Mouse (Mus musculus) midbrain, embryonic 12.5 days (tissue): ENCODE data around the gene Ddx46. TPM values are rescaled to one million over a fixed set of nuclear protein-coding genes. Genes with fewer than 3 reads are reported as not detected.
"Not testable (repeated sequence)": the region's sequence is repeated elsewhere in the genome, so short reads cannot be mapped to it uniquely, and the experiment has no call there.

Experiments
- ATAC-seq: fragments of 200-750 bp; cut with Nextera tagmentation; 2 replicates; pipeline ENCODE4 v1.8.0; 2017; ENCODE audit warnings: low read depth, moderate TSS enrichment, moderate library complexity; ENCODE audit not compliant: low FRiP score
- H3K27ac ChIP-seq: fragments of 300-500 bp; sonication (generic); replicated peaks from 2 replicates; pipeline ENCODE4 v1.5.1; 2016; ENCODE audit warnings: mild to moderate bottlenecking
- H3K27me3 ChIP-seq: fragments of 300-500 bp; sonication (generic); 2 replicates; pipeline ENCODE4 v1.6.1; 2016; ENCODE audit warnings: mild to moderate bottlenecking
- H3K36me3 ChIP-seq: fragments of 300-500 bp; sonication (generic); 2 replicates; pipeline ENCODE4 v1.6.1; 2016
- H3K4me1 ChIP-seq: fragments of 300-500 bp; sonication (generic); 2 replicates; pipeline ENCODE4 v1.6.1; 2016
- H3K4me2 ChIP-seq: fragments of 300-500 bp; sonication (generic); replicated peaks from 2 replicates; pipeline ENCODE4 v1.6.1; 2016; ENCODE audit warnings: mild to moderate bottlenecking, moderate library complexity
- H3K4me3 ChIP-seq: fragments of 300-500 bp; sonication (generic); 2 replicates; pipeline ENCODE4 v1.5.1; 2016; ENCODE audit warnings: mild to moderate bottlenecking
- H3K9ac ChIP-seq: fragments of 300-500 bp; sonication (generic); replicated peaks from 2 replicates; pipeline ENCODE4 v1.6.1; 2016; ENCODE audit warnings: mild to moderate bottlenecking, moderate library complexity
- H3K9me3 ChIP-seq: fragments of 300-500 bp; sonication (generic); 2 replicates; pipeline ENCODE4 v1.6.1; 2016; ENCODE audit warnings: mild to moderate bottlenecking
- WGBS: fragments of 180-500 bp; shearing (Covaris S2); methylation state at CpG from one replicate; pipeline ENCODE4 v1.1.7; 2016; 5-methylcytosine and 5-hydroxymethylcytosine counted together
- polyA plus RNA-seq: library from polyadenylated mRNA; unstranded; fragments of >200 nt; fragmentation: Nextera tagmentation; extraction: Ambion mirVana; gene quantifications from 2 replicates; pipeline ENCODE4 v1.2.1, GENCODE M21; 2016

The Ddx46 gene
- polyA plus RNA-seq, 1 experiment from 2014 or later, result 43.0 TPM

DNA sequence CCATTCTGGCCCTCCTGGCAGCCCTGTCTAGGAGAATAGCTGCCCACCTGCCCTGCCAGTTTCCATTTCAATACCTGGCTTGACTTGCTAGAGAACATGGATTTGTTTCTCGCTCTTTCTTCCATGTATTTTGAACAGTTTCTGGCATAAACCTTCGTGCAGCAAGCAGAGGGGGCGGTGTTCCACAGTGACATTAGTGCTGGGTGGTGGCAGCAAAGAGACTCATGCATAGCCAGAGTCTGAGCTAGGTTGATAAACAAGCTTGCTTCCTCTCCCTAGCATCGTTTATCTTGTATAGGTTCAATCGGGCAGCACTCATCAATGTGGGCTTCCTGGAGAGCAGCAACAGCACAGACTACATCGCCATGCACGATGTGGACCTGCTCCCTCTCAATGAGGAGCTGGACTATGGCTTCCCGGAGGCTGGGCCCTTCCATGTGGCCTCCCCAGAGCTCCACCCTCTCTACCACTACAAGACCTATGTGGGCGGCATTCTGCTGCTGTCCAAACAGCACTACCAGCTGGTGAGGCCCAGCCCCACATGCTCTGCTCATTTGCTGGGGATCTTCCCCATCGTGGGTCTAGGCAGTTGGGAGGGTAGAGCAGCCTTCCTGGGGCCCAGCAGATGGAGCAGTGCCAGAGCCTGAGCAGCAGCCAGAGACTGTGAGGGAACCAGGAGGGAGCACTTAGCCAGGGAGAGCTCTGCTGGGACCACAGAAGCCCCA is 27.8 kb upstream of the Ddx46 start:
- H3K9me3 ChIP-seq, result no peaks in the 10 kb centered on the region
- no peaks in the 10 kb centered on the region for H3K27me3 ChIP-seq
- no peak overlapping the region for H3K4me3 ChIP-seq
- H3K36me3 ChIP-seq, result peaks cover 60% of the 10 kb centered on the region
- no peak overlapping the region for H3K9ac ChIP-seq
- WGBS, result 84% methylated on average over 10 of the region's 10 CpGs
- no peak for ATAC-seq
- no peaks in the 10 kb centered on the region for H3K4me1 ChIP-seq
- H3K27ac ChIP-seq, result no peak overlapping the region
- H3K4me2 ChIP-seq, result no peak overlapping the region

DNA sequence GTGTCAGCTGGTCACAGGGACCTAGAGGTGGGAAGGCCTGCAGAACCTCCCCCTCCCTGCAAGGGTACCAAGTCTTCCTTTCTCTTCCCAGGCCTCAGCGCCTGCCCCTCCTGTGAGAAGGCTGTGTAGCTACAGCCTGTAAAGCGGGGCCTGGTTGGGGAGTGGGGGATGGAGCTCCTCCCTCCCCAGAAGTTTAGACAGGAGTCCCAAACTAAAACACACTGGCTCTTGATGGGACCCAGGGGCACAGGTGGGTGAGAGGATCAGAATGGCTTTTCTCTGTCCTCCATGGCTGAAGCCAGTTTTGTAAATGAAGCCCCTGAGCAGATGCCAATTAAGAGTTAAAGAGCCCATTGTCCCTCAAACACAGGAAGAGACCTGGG is 27.2 kb upstream of the Ddx46 start:
- WGBS, result 97% methylated on average over 2 of the region's 2 CpGs
- ATAC-seq, result no peak
- H3K9ac ChIP-seq, result no peak overlapping the region

DNA sequence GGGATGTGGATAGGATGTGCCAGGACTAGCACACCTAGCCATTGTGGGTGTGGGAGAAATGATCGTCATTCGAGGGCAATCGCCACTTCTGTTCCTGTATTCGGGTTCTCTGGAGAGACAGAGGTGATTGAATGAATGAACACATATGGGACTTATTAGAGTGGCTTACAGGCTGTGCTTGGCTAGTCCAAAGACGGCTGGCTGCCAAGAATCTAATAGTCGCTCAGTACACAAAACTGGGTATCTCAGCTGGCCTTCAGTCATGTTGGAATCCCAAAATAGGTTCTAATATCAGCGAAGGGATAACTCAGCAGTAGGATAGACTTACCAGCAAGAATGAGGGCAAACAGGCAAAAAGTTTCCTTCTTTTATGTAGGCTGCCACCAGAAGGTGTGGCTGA is 22.8 kb upstream of the Ddx46 start:
- Histone ChIP-seq H3K4me1 (no peaks in the 10 kb centered on the region), H3K9ac (no peak overlapping the region), H3K27me3 (no peaks in the 10 kb centered on the region), H3K4me2 (no peak overlapping the region), H3K27ac (no peak overlapping the region), H3K36me3 (peaks cover 35% of the 10 kb centered on the region), H3K9me3 (no peaks in the 10 kb centered on the region), H3K4me3 (no peak overlapping the region)
- ATAC-seq, result no peak
- 83% methylated on average over 7 of the region's 7 CpGs for WGBS

More for the DNA sequence above, 27.2 kb upstream of the Ddx46 start:
- no peaks in the 10 kb centered on the region for H3K27me3 ChIP-seq
- H3K4me3 ChIP-seq, result no peak overlapping the region
- H3K4me2 ChIP-seq, result no peak overlapping the region
- H3K27ac ChIP-seq, result no peak overlapping the region
- H3K9me3 ChIP-seq, result no peaks in the 10 kb centered on the region
- no peaks in the 10 kb centered on the region for H3K4me1 ChIP-seq
- peaks cover 60% of the 10 kb centered on the region for H3K36me3 ChIP-seq

DNA sequence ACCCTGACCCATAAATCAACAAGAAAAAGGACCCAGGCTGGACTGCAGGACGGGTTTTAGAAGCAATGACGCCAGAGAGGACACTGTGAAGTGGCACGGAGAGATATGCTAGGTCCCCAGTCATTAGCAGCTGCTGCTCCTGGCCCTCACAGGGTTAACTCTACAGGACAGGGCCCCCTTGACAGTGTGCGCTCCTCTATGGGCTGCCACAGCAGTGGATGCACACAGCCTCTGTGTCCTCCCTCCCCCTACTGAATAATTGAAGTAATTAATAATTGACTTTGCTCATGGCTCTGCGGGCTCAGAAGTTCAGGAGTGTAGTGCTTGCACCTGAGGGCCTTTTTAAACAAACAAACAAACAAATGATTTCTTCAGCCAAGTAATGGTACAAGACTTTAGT is 21.4 kb upstream of the Ddx46 start:
- H3K27ac ChIP-seq, result no peak overlapping the region
- 49% methylated on average over 5 of the region's 5 CpGs for WGBS

DNA sequence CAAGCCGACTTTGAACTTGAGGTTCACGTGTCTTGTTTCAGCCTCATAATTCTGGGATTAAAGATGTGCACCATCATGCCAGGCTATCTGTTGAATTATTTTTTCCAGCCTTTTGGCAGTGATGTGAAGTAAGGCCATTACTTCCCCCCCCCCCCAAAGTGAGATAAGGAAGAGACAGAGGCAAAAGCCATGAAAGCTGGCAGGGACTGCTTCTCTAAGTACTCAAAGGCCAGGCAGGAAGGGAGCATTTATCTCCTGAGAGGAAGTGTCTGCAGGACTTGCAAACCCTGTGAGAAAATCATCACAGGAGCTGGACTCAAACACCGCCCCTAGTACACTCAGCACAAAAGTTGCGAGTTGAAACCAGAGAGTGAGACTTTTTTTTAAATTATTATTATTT is 15.5 kb upstream of the Ddx46 start:
- Histone ChIP-seq H3K36me3 (no peaks in the 10 kb centered on the region), H3K4me3 (no peak overlapping the region), H3K4me2 (no peak overlapping the region), H3K27ac (no peak overlapping the region), H3K9ac (no peak overlapping the region), H3K4me1 (peaks cover 14% of the 10 kb centered on the region), H3K9me3 (no peaks in the 10 kb centered on the region), H3K27me3 (0 out of 2 replicates have a peak, but pooled peaks cover 3% of the 10 kb centered on the region)
- no peak for ATAC-seq
- WGBS, result 92% methylated on average over 4 of the region's 4 CpGs

More for the DNA sequence above, 21.4 kb upstream of the Ddx46 start:
- Histone ChIP-seq H3K9me3 (no peaks in the 10 kb centered on the region), H3K4me3 (no peak overlapping the region), H3K4me2 (no peak overlapping the region), H3K27me3 (no peaks in the 10 kb centered on the region), H3K36me3 (peaks cover 22% of the 10 kb centered on the region), H3K9ac (no peak overlapping the region), H3K4me1 (no peaks in the 10 kb centered on the region)
- ATAC-seq, result no peak

DNA sequence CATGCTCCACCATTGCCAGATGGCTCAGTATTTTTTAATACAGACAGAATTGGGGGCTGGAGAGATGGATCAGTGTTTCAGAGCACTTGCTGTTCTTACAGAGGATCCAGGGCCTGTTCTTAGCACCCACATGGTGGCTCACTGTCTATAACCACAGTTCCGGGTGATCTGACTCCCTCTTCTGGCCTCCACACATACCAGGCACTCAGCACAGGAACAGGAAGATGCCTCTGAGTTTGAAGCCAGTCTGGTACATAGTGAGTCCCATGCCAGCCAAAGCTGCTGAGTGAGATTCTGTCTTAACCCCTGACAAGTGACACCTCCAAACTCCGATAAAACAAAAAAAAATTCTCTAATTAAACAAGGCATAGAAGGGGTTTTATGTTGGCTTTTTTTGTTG is 14.6 kb upstream of the Ddx46 start:
- H3K4me1 ChIP-seq, result peaks cover 21% of the 10 kb centered on the region
- H3K27ac ChIP-seq, result no peak overlapping the region
- H3K27me3 ChIP-seq, result 0 out of 2 replicates have a peak, but pooled peaks cover 3% of the 10 kb centered on the region
- H3K4me3 ChIP-seq, result no peak overlapping the region
- H3K36me3 ChIP-seq, result peaks cover under 1% of the 10 kb centered on the region; the same call in 1 of the 2 replicates
- ATAC-seq, result no peak
- H3K9ac ChIP-seq, result no peak overlapping the region
- H3K9me3 ChIP-seq, result no peaks in the 10 kb centered on the region
- 78% methylated on average over 2 of the region's 2 CpGs for WGBS
- H3K4me2 ChIP-seq, result no peak overlapping the region

DNA sequence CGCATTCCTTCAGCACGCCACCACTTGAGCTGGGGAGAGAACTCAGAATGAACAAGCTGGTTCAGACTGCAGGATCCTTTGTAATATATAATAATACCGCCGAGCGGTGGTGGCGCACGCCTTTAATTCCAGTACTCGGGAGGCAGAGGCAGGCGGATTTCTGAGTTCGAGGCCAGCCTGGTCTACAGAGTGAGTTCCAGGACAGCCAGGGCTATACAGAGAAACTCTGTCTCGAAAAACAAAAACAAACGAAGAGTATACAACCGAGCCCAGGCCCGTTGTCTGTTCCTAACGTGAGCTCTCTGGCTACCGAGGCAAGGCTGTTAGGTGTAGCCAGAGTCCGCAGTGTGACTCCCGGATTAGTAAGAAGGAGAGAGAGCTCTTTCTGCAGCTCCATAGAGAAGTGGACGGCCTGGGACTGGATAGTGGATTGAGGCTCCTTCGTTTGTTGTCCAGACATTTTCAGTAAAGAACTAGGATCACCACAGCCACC is 12.6 kb upstream of the Ddx46 start:
- not testable (repeated sequence) for H3K27me3 ChIP-seq, H3K36me3 ChIP-seq, ATAC-seq, H3K9me3 ChIP-seq
- peak overlapping the region; percentile 90 for H3K4me3 ChIP-seq
- peak overlapping the region; percentile 81 for H3K9ac ChIP-seq
- H3K4me2 ChIP-seq, result peak overlapping the region; percentile 67
- WGBS, result 26% methylated on average over 20 of the region's 20 CpGs
- peaks cover 21% of the 10 kb centered on the region for H3K4me1 ChIP-seq
- H3K27ac ChIP-seq, result peak overlapping the region; percentile 86

DNA sequence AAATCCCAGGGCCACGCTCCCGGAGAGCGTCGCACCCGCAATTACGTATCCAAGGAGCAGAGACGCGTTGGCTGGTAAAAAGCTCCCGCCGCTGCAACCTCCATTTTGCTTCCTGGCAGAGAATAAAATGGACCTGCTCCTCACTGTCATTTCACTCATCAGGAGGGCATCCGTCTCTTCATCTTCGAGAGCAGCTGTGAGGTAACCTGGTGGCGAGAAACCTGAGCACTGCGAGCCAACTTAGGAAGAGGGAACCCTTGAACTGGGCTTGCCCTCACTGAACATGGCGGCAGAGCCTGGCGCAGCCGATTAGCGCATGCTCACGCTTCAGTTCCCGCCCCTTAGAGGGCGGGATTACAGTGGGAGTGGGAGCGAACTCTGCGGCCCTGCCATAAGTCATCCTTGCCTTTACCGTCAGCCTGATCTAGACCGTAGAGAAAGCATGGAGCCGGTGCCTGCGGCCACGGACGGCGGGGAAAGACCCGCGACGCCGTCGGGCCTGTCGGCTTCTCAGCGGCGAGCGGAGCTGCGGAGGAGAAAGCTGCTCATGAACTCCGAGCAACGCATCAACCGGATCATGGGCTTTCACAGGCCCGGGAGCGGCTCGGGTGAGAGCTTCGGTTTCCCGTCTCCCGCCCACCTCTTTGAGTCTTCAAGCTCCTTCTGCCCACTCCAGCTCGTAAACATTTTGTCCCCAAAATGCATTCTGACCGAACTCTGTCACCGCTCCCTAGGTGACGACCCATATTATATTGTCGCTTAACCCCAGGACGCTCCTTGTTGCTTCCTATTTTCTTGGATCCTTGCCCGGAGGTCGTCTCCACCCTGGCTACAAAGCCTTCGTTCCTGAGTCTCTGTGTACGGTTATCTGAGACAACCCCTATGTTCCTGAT is 11.9 kb upstream of the Ddx46 start, which contains the start of gene Caml:
Gene Caml, plus strand, starts transcription at position 357 of the 893 bp plus-strand sequence.
- peak; percentile 98 for ATAC-seq
- Histone ChIP-seq H3K36me3 (peaks cover 13% of the 10 kb centered on the region), H3K9ac (peak within 1 kb of the TSS; percentile 81), H3K4me3 (peak within 1 kb of the TSS; percentile 90), H3K27me3 (0 out of 2 replicates have a peak, but pooled peaks cover 3% of the 10 kb centered on the region), H3K4me2 (peak within 1 kb of the TSS; percentile 67), H3K9me3 (no peaks in the 10 kb centered on the region), H3K27ac (peak within 1 kb of the TSS; percentile 86), H3K4me1 (peaks cover 21% of the 10 kb centered on the region)
- under 1% methylated on average over 59 of the region's 59 CpGs for WGBS

DNA sequence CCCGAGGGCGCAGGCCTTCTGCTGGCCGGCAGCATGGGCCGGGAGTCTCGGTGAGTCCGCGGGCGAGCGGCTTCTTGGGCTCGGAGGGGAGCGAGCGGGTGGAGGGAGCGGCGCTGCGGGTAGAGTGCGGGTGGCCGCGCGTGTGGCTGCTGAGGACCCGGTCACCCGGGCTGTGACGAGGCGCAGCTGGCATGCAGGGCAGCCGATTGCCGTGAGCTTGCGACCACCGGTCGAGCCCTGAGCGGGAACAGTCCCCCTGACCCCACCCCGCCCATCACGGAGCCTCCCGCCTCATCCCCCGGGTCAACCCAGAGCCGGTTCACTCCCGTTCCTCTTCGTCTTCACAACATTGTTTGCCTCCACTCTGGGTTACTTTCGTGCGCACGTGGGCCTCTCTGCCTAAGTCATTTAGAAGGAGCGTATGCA is 332 bp downstream of the Ddx46 start:
- H3K4me3 ChIP-seq, result peak overlapping the region; percentile 98
- H3K4me1 ChIP-seq, result peaks cover 20% of the 10 kb centered on the region
- no peaks in the 10 kb centered on the region for H3K9me3 ChIP-seq
- peak overlapping the region; percentile 92 for H3K4me2 ChIP-seq
- peaks cover 45% of the 10 kb centered on the region for H3K36me3 ChIP-seq
- no peaks in the 10 kb centered on the region for H3K27me3 ChIP-seq
- WGBS, result 0% methylated on average over 27 of the region's 40 CpGs
- ATAC-seq, result peak; percentile 73
- 0 out of 2 replicates have a peak overlapping the region, but pooled peaks have one; percentile 50 for H3K27ac ChIP-seq
- H3K9ac ChIP-seq, result peak overlapping the region; percentile 92

DNA sequence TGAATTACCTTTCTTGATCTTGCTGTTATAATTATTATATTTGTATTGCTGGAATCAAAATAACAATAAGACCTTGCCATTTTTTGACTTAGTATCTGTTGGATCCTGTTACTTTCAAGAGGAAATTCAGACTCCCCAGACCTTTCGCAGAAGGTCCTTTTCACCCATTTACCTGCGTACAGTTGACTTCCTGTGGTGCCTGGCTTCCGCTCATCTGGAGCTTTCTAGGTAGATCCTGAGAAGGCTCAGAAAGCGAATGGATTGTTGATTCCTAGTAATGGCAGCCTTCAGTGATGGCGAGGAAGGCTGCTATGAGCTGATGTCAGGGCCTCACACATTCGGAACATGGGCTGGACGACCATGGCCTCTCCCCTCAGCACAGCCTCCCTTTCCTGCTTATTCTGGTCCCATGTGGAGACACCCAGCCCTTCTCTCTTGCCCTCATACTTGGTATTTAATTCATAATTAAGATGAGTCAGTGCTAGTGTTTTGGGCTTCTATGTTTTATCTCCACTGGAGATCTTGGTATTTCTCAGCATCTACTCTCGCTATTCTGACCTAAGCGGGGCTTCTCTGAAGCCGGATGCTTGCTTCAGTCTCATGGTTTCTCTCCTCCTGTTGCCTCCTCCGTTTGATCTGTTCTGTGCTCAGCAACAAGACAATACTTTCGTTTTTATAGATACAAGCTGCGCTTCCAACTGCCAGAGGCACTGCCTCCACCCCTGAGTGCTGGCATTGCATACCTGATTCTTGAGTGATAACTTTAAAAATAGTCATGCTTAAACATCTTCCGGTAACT is 1.6 kb downstream of the Ddx46 start:
- no peak for ATAC-seq
- 90% methylated on average over 14 of the region's 14 CpGs for whole genome bisulfite sequencing
- H3K4me2 ChIP-seq, result peak overlapping the region; percentile 92
- H3K4me1 ChIP-seq, result peaks cover 20% of the 10 kb centered on the region
- H3K27me3 ChIP-seq, result no peaks in the 10 kb centered on the region
- H3K9ac ChIP-seq, result no peak overlapping the region
- no peak overlapping the region for H3K27ac ChIP-seq
- H3K4me3 ChIP-seq, result peak overlapping the region; percentile 98; the same call in 1 of the 2 replicates
- no peaks in the 10 kb centered on the region for H3K9me3 ChIP-seq
- H3K36me3 ChIP-seq, result peaks cover 43% of the 10 kb centered on the region

DNA sequence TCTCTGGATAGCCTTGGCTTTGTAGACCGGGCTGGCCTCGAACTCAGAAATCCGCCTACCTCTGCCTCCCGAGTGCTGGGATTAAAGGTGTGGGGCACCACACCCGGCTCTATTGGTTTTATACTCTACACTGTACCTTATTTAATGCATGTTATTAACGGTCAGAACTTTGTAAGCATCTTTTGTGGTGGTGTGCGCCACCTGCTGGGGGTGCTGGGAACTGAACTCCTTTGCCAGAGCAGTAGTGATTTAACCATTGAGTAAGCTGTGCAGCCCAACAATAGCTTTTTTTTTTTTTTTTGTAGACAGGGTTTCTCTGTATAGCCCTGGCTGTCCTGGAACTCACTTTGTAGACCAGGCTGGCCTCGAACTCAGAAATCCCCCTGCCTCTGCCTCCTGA is 5.7 kb downstream of the Ddx46 start:
- H3K9ac ChIP-seq, H3K9me3 ChIP-seq, H3K27ac ChIP-seq, H3K4me3 ChIP-seq, H3K4me2 ChIP-seq, H3K27me3 ChIP-seq, ATAC-seq: not testable (repeated sequence)
- peaks cover 14% of the 10 kb centered on the region for H3K4me1 ChIP-seq
- H3K36me3 ChIP-seq, result peaks cover 38% of the 10 kb centered on the region
- WGBS, result 58% methylated on average over 8 of the region's 8 CpGs
